Mouse (Mus musculus) heart, embryonic 14.5 days (tissue): ENCODE results near the gene Cpne2. TPM values are rescaled to one million over a fixed set of nuclear protein-coding genes. Genes with fewer than 3 reads are reported as not detected.

Experiments used
- ATAC-seq: fragments of 200-750 bp; cut with Nextera tagmentation; 2 replicates; pipeline ENCODE4 v1.8.0; 2017; ENCODE audit warnings: low read depth, moderate TSS enrichment; ENCODE audit not compliant: insufficient number of reproducible peaks, insufficient read depth, low FRiP score
- H3K27ac ChIP-seq, 2 experiments: fragments of 200-500 bp in 1 of 2; fragments of 300-500 bp in 1 of 2; sonication (generic) in 1 of 2; replicated peaks in 1 of 2; 2 replicates each; pipeline ENCODE4 v1.5.1; 2012 to 2014; ENCODE audit warnings: low read depth in 2 of 2, low read length in 2 of 2, control low read depth in 1 of 2, mild to moderate bottlenecking in 1 of 2, mixed read lengths in 1 of 2; ENCODE audit not compliant: control insufficient read depth in 1 of 2, insufficient read depth in 1 of 2
- H3K27me3 ChIP-seq: fragments of 300-500 bp; sonication (generic); 2 replicates; pipeline ENCODE4 v1.6.1; 2014; ENCODE audit warnings: mild to moderate bottlenecking, low read length, control low read depth; ENCODE audit not compliant: control insufficient read depth, insufficient read depth
- H3K36me3 ChIP-seq: fragments of 300-500 bp; sonication (generic); 2 replicates; pipeline ENCODE4 v1.6.1; 2014; ENCODE audit warnings: mild to moderate bottlenecking, control low read depth, low read length, mixed read lengths; ENCODE audit not compliant: control insufficient read depth, insufficient read depth
- H3K4me1 ChIP-seq, 2 experiments: fragments of 200-500 bp in 1 of 2; fragments of 300-500 bp in 1 of 2; sonication (generic) in 1 of 2; 2 replicates each; pipeline ENCODE4 v1.6.1; 2012 to 2014; ENCODE audit warnings: low read length in 2 of 2, control low read depth in 1 of 2, mixed read lengths in 1 of 2; ENCODE audit not compliant: control insufficient read depth in 2 of 2, insufficient read depth in 2 of 2
- H3K4me2 ChIP-seq: fragments of 300-500 bp; sonication (generic); 2 replicates; pipeline ENCODE4 v1.6.1; 2014; ENCODE audit warnings: mild to moderate bottlenecking, low read length
- H3K4me3 ChIP-seq, 2 experiments: fragments of 200-500 bp in 1 of 2; fragments of 300-500 bp in 1 of 2; sonication (generic) in 1 of 2; 2 replicates each; pipeline ENCODE4 v1.5.1; 2012 to 2014; ENCODE audit warnings: low read length in 2 of 2, mild to moderate bottlenecking in 2 of 2, control low read depth in 1 of 2, low read depth in 1 of 2, moderate library complexity in 1 of 2; ENCODE audit not compliant: control insufficient read depth in 1 of 2, insufficient read depth in 1 of 2
- H3K9ac ChIP-seq: fragments of 300-500 bp; sonication (generic); 2 replicates; pipeline ENCODE4 v1.6.1; 2014; ENCODE audit warnings: mild to moderate bottlenecking, low read length
- H3K9me3 ChIP-seq: fragments of 300-500 bp; sonication (generic); 2 replicates; pipeline ENCODE4 v1.6.1; 2016; ENCODE audit warnings: low read length, control low read depth; ENCODE audit not compliant: control insufficient read depth
- WGBS: fragments of 180-500 bp; shearing (Covaris S2); extraction: QIAGEN DNeasy Blood & Tissue Kit; methylation state at CpG from one replicate; pipeline ENCODE4 v1.1.7; 2014; 5-methylcytosine and 5-hydroxymethylcytosine counted together
- polyA plus RNA-seq: library from polyadenylated mRNA; unstranded; fragments of >200 nt; fragmentation: Nextera tagmentation; extraction: Ambion mirVana; gene quantifications from 2 replicates; pipeline ENCODE4 v1.2.1, GENCODE M21; 2014

The Cpne2 gene
- polyA plus RNA-seq, 1 experiment from 2014 or later = 6.8 TPM

GRCm38 (mm10) chr8:94515430-94516208 lies 17.2 kb upstream of the Cpne2 start:
- Histone ChIP-seq H3K4me2 (no peak overlapping the region), H3K4me1 (no peaks in the 10 kb centered on the region), H3K9ac (no peak overlapping the region), H3K27me3 (peaks cover 18% of the 10 kb centered on the region), H3K9me3 (no peaks in the 10 kb centered on the region), H3K27ac (no peak overlapping the region), H3K4me3 (no peak overlapping the region), H3K36me3 (no peaks in the 10 kb centered on the region)
- no peak for ATAC-seq
- 58% methylated on average over 5 of the region's 5 CpGs for WGBS

- 29% methylated on average over 1 of the region's 1 CpGs for WGBS
- peaks cover 18% of the 10 kb centered on the region for H3K27me3 ChIP-seq
Observed at GRCm38 (mm10) chr8:94516209-94516593, 16.6 kb upstream of the Cpne2 start.

GRCm38 (mm10) chr8:94516766-94517165 lies 16.0 kb upstream of the Cpne2 start:
- H3K9me3 ChIP-seq = no peaks in the 10 kb centered on the region
- no peak for ATAC-seq
- no peak overlapping the region for H3K4me2 ChIP-seq
- H3K4me3 ChIP-seq = no peak overlapping the region
- H3K27ac ChIP-seq = no peak overlapping the region
- no peaks in the 10 kb centered on the region for H3K4me1 ChIP-seq
- peaks cover 23% of the 10 kb centered on the region for H3K27me3 ChIP-seq
- H3K9ac ChIP-seq = no peak overlapping the region
- H3K36me3 ChIP-seq = no peaks in the 10 kb centered on the region
- WGBS = 57% methylated on average over 3 of the region's 3 CpGs

More at GRCm38 (mm10) chr8:94516209-94516593, 16.6 kb upstream of the Cpne2 start:
- no peaks in the 10 kb centered on the region for H3K4me1 ChIP-seq
- no peak for ATAC-seq
- no peak overlapping the region for H3K4me3 ChIP-seq
- H3K9ac ChIP-seq = no peak overlapping the region
- no peak overlapping the region for H3K27ac ChIP-seq
- no peaks in the 10 kb centered on the region for H3K36me3 ChIP-seq
- H3K9me3 ChIP-seq = no peaks in the 10 kb centered on the region
- no peak overlapping the region for H3K4me2 ChIP-seq

GRCm38 (mm10) chr8:94518331-94518730 lies 14.5 kb upstream of the Cpne2 start:
- Histone ChIP-seq H3K4me3 (no peak overlapping the region), H3K9ac (no peak overlapping the region), H3K36me3 (no peaks in the 10 kb centered on the region), H3K4me1 (no peaks in the 10 kb centered on the region), H3K27me3 (peaks cover 26% of the 10 kb centered on the region), H3K4me2 (no peak overlapping the region), H3K9me3 (no peaks in the 10 kb centered on the region), H3K27ac (no peak overlapping the region)
- ATAC-seq = no peak
- WGBS = 63% methylated on average over 10 of the region's 10 CpGs

GRCm38 (mm10) chr8:94519021-94519420 lies 13.8 kb upstream of the Cpne2 start:
- H3K4me3 ChIP-seq = no peak overlapping the region
- H3K27ac ChIP-seq = no peak overlapping the region
- H3K4me2 ChIP-seq = no peak overlapping the region
- H3K9me3 ChIP-seq = no peaks in the 10 kb centered on the region
- no peak overlapping the region for H3K9ac ChIP-seq
- H3K27me3 ChIP-seq = peaks cover 26% of the 10 kb centered on the region
- 84% methylated on average over 5 of the region's 5 CpGs for WGBS
- H3K36me3 ChIP-seq = no peaks in the 10 kb centered on the region
- H3K4me1 ChIP-seq = no peaks in the 10 kb centered on the region
- no peak for ATAC-seq

GRCm38 (mm10) chr8:94521481-94521880 lies 11.3 kb upstream of the Cpne2 start:
- no peaks in the 10 kb centered on the region for H3K36me3 ChIP-seq

GRCm38 (mm10) chr8:94522482-94522881 lies 10.3 kb upstream of the Cpne2 start:
- no peak overlapping the region for H3K27ac ChIP-seq
- no peak overlapping the region for H3K9ac ChIP-seq
- no peak overlapping the region for H3K4me2 ChIP-seq
- peaks cover 31% of the 10 kb centered on the region for H3K27me3 ChIP-seq
- ATAC-seq = no peak
- H3K36me3 ChIP-seq = no peaks in the 10 kb centered on the region
- 72% methylated on average over 3 of the region's 3 CpGs for WGBS
- no peak overlapping the region for H3K4me3 ChIP-seq
- H3K9me3 ChIP-seq = no peaks in the 10 kb centered on the region
- H3K4me1 ChIP-seq = no peaks in the 10 kb centered on the region

More at GRCm38 (mm10) chr8:94521481-94521880, 11.3 kb upstream of the Cpne2 start:
- ATAC-seq = no peak
- Histone ChIP-seq H3K4me1 (no peaks in the 10 kb centered on the region), H3K9me3 (no peaks in the 10 kb centered on the region), H3K4me2 (no peak overlapping the region), H3K27ac (no peak overlapping the region), H3K4me3 (no peak overlapping the region), H3K9ac (no peak overlapping the region), H3K27me3 (peaks cover 33% of the 10 kb centered on the region)
- 41% methylated on average over 4 of the region's 4 CpGs for WGBS

GRCm38 (mm10) chr8:94524554-94524953 lies 8.2 kb upstream of the Cpne2 start:
- H3K27me3 ChIP-seq = peaks cover 15% of the 10 kb centered on the region
- 78% methylated on average over 9 of the region's 9 CpGs for WGBS

More at GRCm38 (mm10) chr8:94524554-94524953, 8.2 kb upstream of the Cpne2 start:
- no peak overlapping the region for H3K27ac ChIP-seq
- no peaks in the 10 kb centered on the region for H3K36me3 ChIP-seq
- H3K9ac ChIP-seq = no peak overlapping the region
- no peak for ATAC-seq
- H3K4me1 ChIP-seq = no peaks in the 10 kb centered on the region
- no peak overlapping the region for H3K4me3 ChIP-seq
- no peaks in the 10 kb centered on the region for H3K9me3 ChIP-seq
- H3K4me2 ChIP-seq = no peak overlapping the region
